Mouse (Mus musculus): ENCODE measurements around the gene Odc1.

- TF ChIP-seq CTCF (IDR thresholded peaks at IDR 0.05; ENCODE audit: low read depth): peak; percentile 25; the same call in 1 of the 2 replicates
- no peak for TF ChIP-seq EP300 (optimal IDR thresholded peaks at IDR 0.05)
Measured at GRCm38 (mm10) chr12:17495858-17496451, 48.6 kb upstream of the Odc1 start.
